Mouse (Mus musculus) CH12.LX (cell line): ENCODE data around the gene Mettl26.

ENCODE experiments used
- CTCF ChIP-seq, 2 experiments: IDR thresholded peaks in 1 of 2; conservative IDR thresholded peaks in 1 of 2; 2 replicates each; pipeline ENCODE4 v1.5.1; 2011 to 2012; ENCODE audit warnings: low read depth in 2 of 2, low read length in 2 of 2, improper control_type of control experiment in 1 of 2, inconsistent platforms in 1 of 2, mild to moderate bottlenecking in 1 of 2, moderate library complexity in 1 of 2
- ELF1 ChIP-seq: IDR thresholded peaks from 2 replicates; pipeline ENCODE4 v1.6.1; 2014; ENCODE audit warnings: low read depth, mild to moderate bottlenecking, inconsistent platforms, low read length, improper control_type of control experiment
- EP300 ChIP-seq: IDR thresholded peaks from 2 replicates; pipeline ENCODE4 v1.6.1; 2011; ENCODE audit warnings: low read length, improper control_type of control experiment
- ETS1 ChIP-seq: conservative IDR thresholded peaks from 2 replicates; pipeline ENCODE4 v1.6.1; 2012; ENCODE audit warnings: low read depth, mild to moderate bottlenecking, inconsistent platforms, low read length, improper control_type of control experiment, moderate library complexity
- MAFK ChIP-seq: IDR thresholded peaks from 2 replicates; pipeline ENCODE4 v1.6.1; 2011; ENCODE audit warnings: low read length, improper control_type of control experiment; ENCODE audit not compliant: insufficient replicate concordance
- MYC ChIP-seq: IDR thresholded peaks from 2 replicates; pipeline ENCODE4 v1.6.1; 2011; ENCODE audit warnings: low read depth, mild to moderate bottlenecking, improper control_type of control experiment, low read length
- PAX5 ChIP-seq: IDR thresholded peaks from 2 replicates; pipeline ENCODE4 v1.6.1; 2012; ENCODE audit warnings: low read length, inconsistent platforms, mixed read lengths
- POLR2A ChIP-seq: IDR thresholded peaks from 2 replicates; pipeline ENCODE4 v1.6.1; 2011; ENCODE audit warnings: low read depth, mild to moderate bottlenecking, improper control_type of control experiment, low read length
- RCOR1 ChIP-seq: conservative IDR thresholded peaks from 2 replicates; pipeline ENCODE4 v1.6.1; 2012; ENCODE audit warnings: low read depth, mild to moderate bottlenecking, inconsistent platforms, low read length, improper control_type of control experiment
- TBP ChIP-seq: conservative IDR thresholded peaks from 2 replicates; pipeline ENCODE4 v1.6.1; 2011; ENCODE audit warnings: low read depth, low read length, improper control_type of control experiment
- USF1 ChIP-seq: IDR thresholded peaks from 2 replicates; pipeline ENCODE4 v1.6.1; 2014; ENCODE audit warnings: low read depth, mild to moderate bottlenecking, inconsistent platforms, low read length, improper control_type of control experiment
- USF2 ChIP-seq: conservative IDR thresholded peaks from 2 replicates; pipeline ENCODE4 v1.6.1; 2011; ENCODE audit warnings: low read depth, low read length, improper control_type of control experiment
- ZNF384 ChIP-seq: IDR thresholded peaks from 2 replicates; pipeline ENCODE4 v1.6.1; 2012; ENCODE audit warnings: low read depth, low read length, improper control_type of control experiment, inconsistent platforms

DNA sequence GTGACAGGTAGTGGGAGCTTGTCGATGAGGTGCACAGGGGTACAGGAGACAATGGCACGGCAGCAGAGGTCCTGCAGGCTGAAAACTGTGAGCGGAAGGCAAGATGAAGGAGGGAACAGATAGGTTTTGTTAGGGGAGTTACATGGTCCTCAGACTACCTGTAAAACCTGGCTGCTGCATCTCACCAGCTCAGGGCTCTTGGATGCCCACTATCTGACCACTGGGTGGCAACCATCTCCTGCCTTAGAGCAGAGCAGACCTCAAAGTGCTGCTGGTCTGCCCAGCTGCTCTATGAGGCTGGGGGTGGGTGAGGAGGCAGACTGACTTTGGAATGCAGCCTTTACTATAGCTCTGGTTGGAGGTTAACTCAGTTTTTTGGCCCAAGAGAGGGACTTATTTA is 8.9 kb downstream of the Mettl26 start:
- TF ChIP-seq USF1 = no peak
- no peak for TF ChIP-seq MAFK
- peak in 1 of 2 experiments; percentile 36; a peak in 2 of 4 replicates for TF ChIP-seq CTCF (conservative IDR thresholded peaks at IDR 0.05 in 1 of 2, IDR thresholded peaks at IDR 0.05 in 1 of 2; ENCODE audit: low read depth in 2 of 2, low read length in 2 of 2)
- TF ChIP-seq POLR2A = no peak; the same call in 1 of the 2 replicates
- no peak for TF ChIP-seq MYC
- no peak for TF ChIP-seq TBP
- TF ChIP-seq EP300 = no peak
- TF ChIP-seq ZNF384 = no peak
- no peak for TF ChIP-seq PAX5
- TF ChIP-seq ELF1 = no peak
- no peak for TF ChIP-seq ETS1
- TF ChIP-seq RCOR1 = no peak
- no peak for TF ChIP-seq USF2
